Mouse (Mus musculus) MEL (cell line): Measurements from ENCODE around the gene Men1.

Experiments
- CTCF ChIP-seq, 3 experiments: IDR thresholded peaks in 2 of 3; conservative IDR thresholded peaks in 1 of 3; 2 replicates each; pipeline ENCODE4 v1.5.1; 2011 to 2012; ENCODE audit warnings: low read length in 3 of 3, low read depth in 2 of 3, mild to moderate bottlenecking in 2 of 3, improper control_type of control experiment in 1 of 3, inconsistent platforms in 1 of 3, mixed read lengths in 1 of 3, moderate library complexity in 1 of 3; ENCODE audit not compliant: control insufficient read depth in 1 of 3, insufficient read depth in 1 of 3, poor library complexity in 1 of 3, severe bottlenecking in 1 of 3
- ETS1 ChIP-seq: IDR thresholded peaks from 2 replicates; pipeline ENCODE4 v1.6.1; 2012; ENCODE audit warnings: low read depth, mild to moderate bottlenecking, inconsistent platforms, low read length, improper control_type of control experiment, moderate library complexity
- GABPA ChIP-seq: IDR thresholded peaks from 2 replicates; pipeline ENCODE4 v1.6.1; 2012; ENCODE audit warnings: low read depth, mild to moderate bottlenecking, inconsistent platforms, low read length, improper control_type of control experiment, moderate library complexity
- POLR2AphosphoS2 ChIP-seq: IDR thresholded peaks from 2 replicates; pipeline ENCODE4 v1.6.1; 2011; ENCODE audit warnings: low read length, improper control_type of control experiment
- USF1 ChIP-seq: IDR thresholded peaks from 2 replicates; pipeline ENCODE4 v1.6.1; 2014; ENCODE audit warnings: low read depth, mild to moderate bottlenecking, inconsistent platforms, low read length, improper control_type of control experiment, moderate library complexity

- TF ChIP-seq ETS1 (no peak), POLR2AphosphoS2 (no peak), CTCF (IDR thresholded peaks at IDR 0.05 in 2 of 3, conservative IDR thresholded peaks at IDR 0.05 in 1 of 3; ENCODE audit: control insufficient read depth in 1 of 3, insufficient read depth in 1 of 3, low read depth in 2 of 3, low read length in 3 of 3, poor library complexity in 1 of 3, severe bottlenecking in 1 of 3) (peak in 1 of 3 experiments; percentile 14; a peak in 1 of 6 replicates), GABPA (no peak), USF1 (no peak)
Observed at GRCm38 (mm10) chr19:6289696-6290238, 45.0 kb upstream of the Men1 start.
